ENCODE assay signal across 1 mouse cellular context in genomic region chr1:131562081-131562480, GRCm38 (mm10).
TF ChIP-seq lines count a peak whose summit lies in the region.

No protein-coding gene starts in this region.

TF ChIP-seq in CH12.LX, 34 proteins besides CTCF, POLR2A, EP300 and RAD21 (continued from another document):
- no peak for TF ChIP-seq HCFC1 (IDR thresholded peaks at IDR 0.05; ENCODE audit: low read depth, low read length)
- TF ChIP-seq TCF12 (IDR thresholded peaks at IDR 0.05; ENCODE audit: low read depth, low read length): peak; percentile 81
- TF ChIP-seq RCOR1 (conservative IDR thresholded peaks at IDR 0.05; ENCODE audit: low read depth, low read length): peak; percentile 77; the same call in 1 of the 2 replicates
- TF ChIP-seq ETS1 (conservative IDR thresholded peaks at IDR 0.05; ENCODE audit: low read depth, low read length): no peak
- no peak for TF ChIP-seq MYC (IDR thresholded peaks at IDR 0.05; ENCODE audit: low read depth, low read length)
- TF ChIP-seq PAX5 (IDR thresholded peaks at IDR 0.05; ENCODE audit: low read length): no peak
- no peak for TF ChIP-seq SMC3 (IDR thresholded peaks at IDR 0.05; ENCODE audit: low read depth, low read length)
- TF ChIP-seq ZC3H11A (IDR thresholded peaks at IDR 0.05; ENCODE audit: low read depth, low read length): no peak
- TF ChIP-seq KAT2A (IDR thresholded peaks at IDR 0.05; ENCODE audit: insufficient replicate concordance, low read length): 0 out of 2 replicates have a peak, but pooled peaks have one; percentile 28
- TF ChIP-seq GABPA (IDR thresholded peaks at IDR 0.05; ENCODE audit: insufficient replicate concordance, low read depth, low read length): no peak
- no peak for TF ChIP-seq MAFK (IDR thresholded peaks at IDR 0.05; ENCODE audit: insufficient replicate concordance, low read length)
- no peak for TF ChIP-seq JUND (conservative IDR thresholded peaks at IDR 0.05; ENCODE audit: low read depth, low read length)
- TF ChIP-seq NELFE (IDR thresholded peaks at IDR 0.05; ENCODE audit: low read depth, low read length): no peak
- no peak for TF ChIP-seq ZMIZ1 (IDR thresholded peaks at IDR 0.05; ENCODE audit: low read depth, low read length)
- TF ChIP-seq ZKSCAN1 (IDR thresholded peaks at IDR 0.05; ENCODE audit: borderline replicate concordance, low read depth, low read length): no peak
- no peak for TF ChIP-seq UBTF (IDR thresholded peaks at IDR 0.05; ENCODE audit: low read depth, low read length)
- TF ChIP-seq MAX (IDR thresholded peaks at IDR 0.05; ENCODE audit: low read length): peak; percentile 53; the same call in 1 of the 2 replicates
TF ChIP-seq in CH12.LX: peak in this region for 6.
